Mouse (Mus musculus) 416B (cell line): ENCODE data around the gene Zfp442.
"Not testable (repeated sequence)": the region's sequence is repeated elsewhere in the genome, so short reads cannot be mapped to it uniquely, and the experiment has no call there.

Experiments
- DNase-seq: peaks from one replicate; pipeline ENCODE4 v3.0.0; 2011; ENCODE audit warnings: low read depth

Gene Zfp442

GRCm38 (mm10) chr2:150451180-150451919 is at the start of gene Zfp442:
TSS of gene Zfp442 (minus strand) at chr2:150451486.
- not testable (repeated sequence) for DNase-seq

GRCm38 (mm10) chr2:150500124-150500973 is 49.1 kb upstream of the Zfp442 start:
- DNase-seq = not testable (repeated sequence)

- no peak for DNase-seq
Observed at GRCm38 (mm10) chr2:150493031-150493430, 41.7 kb upstream of the Zfp442 start.

GRCm38 (mm10) chr2:150484939-150485778 is 33.9 kb upstream of the Zfp442 start, which contains the start of gene Zfp345:
TSS of gene Zfp345 (minus strand) at chr2:150485091.
- peak; percentile 84 for DNase-seq

- peak; percentile 17 for DNase-seq
Observed at GRCm38 (mm10) chr2:150439084-150439483, 12.2 kb downstream of the Zfp442 start.

GRCm38 (mm10) chr2:150412146-150412545 is 39.1 kb downstream of the Zfp442 start:
- not testable (repeated sequence) for DNase-seq

- no peak for DNase-seq
Observed at GRCm38 (mm10) chr2:150390198-150390597, 61.1 kb downstream of the Zfp442 start.

GRCm38 (mm10) chr2:150385553-150386106 is 65.7 kb downstream of the Zfp442 start:
- not testable (repeated sequence) for DNase-seq

GRCm38 (mm10) chr2:150362878-150363229 is 88.4 kb downstream of the Zfp442 start:
- no peak for DNase-seq

GRCm38 (mm10) chr2:150362113-150362877 is 89.0 kb downstream of the Zfp442 start, which contains the start of gene 3300002I08Rik:
TSS of gene 3300002I08Rik (minus strand) at chr2:150362765.
- not testable (repeated sequence) for DNase-seq
